Mouse (Mus musculus): ENCODE results near the gene Dchs2.

DNA sequence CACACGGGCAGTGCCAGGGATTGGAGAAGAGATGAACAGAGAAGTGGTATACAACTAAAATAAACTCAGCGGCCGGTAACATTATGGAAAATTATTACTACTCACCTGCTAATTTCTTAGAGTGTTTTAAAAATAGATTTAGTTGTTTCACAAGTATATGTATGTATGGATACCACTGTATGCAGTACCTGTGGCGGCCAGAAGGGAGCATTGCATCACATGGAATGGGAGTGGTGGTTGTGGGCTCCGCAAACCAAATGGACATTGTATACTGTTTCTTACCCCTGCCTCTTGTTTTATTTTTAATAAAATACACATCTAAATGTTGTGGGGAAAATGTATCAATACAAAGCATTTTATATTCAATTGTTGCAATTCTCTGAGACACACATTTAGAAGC, 176.1 kb downstream of the Dchs2 start:
- no peak for TF ChIP-seq CTCF (IDR thresholded peaks at IDR 0.05; ENCODE audit: control insufficient read depth, insufficient read depth, insufficient read length)
- TF ChIP-seq MAX (IDR thresholded peaks at IDR 0.05), result no peak
- TF ChIP-seq MYOG (IDR thresholded peaks at IDR 0.05; ENCODE audit: control insufficient read depth, extremely low read depth, insufficient read length), result no peak
- TF ChIP-seq USF1 (IDR thresholded peaks at IDR 0.05; ENCODE audit: low read depth), result no peak
- no peak for TF ChIP-seq MYOD1 (IDR thresholded peaks at IDR 0.05; ENCODE audit: control insufficient read depth, insufficient read length, low read depth)
- TF ChIP-seq CEBPB (IDR thresholded peaks at IDR 0.05; ENCODE audit: low read depth), result no peak
- TF ChIP-seq FOSL1 (IDR thresholded peaks at IDR 0.05; ENCODE audit: insufficient read depth, low read length, poor library complexity, severe bottlenecking), result no peak

All from C2C12 (cell line).